Mouse (Mus musculus): Measurements from ENCODE around the gene Rps18. TPM values are rescaled to one million over a fixed set of nuclear protein-coding genes. Genes with fewer than 3 reads are reported as not detected.
"Not testable (repeated sequence)": the region's sequence is repeated elsewhere in the genome, so short reads cannot be mapped to it uniquely, and the experiment has no call there.

Gene Rps18
- total RNA-seq, 2 experiments from 2014 or later, result 330 to 347 TPM

GRCm38 (mm10) chr17:33968927-33969326 is 13.1 kb upstream of the Rps18 start:
- no peak for DNase-seq

DNA sequence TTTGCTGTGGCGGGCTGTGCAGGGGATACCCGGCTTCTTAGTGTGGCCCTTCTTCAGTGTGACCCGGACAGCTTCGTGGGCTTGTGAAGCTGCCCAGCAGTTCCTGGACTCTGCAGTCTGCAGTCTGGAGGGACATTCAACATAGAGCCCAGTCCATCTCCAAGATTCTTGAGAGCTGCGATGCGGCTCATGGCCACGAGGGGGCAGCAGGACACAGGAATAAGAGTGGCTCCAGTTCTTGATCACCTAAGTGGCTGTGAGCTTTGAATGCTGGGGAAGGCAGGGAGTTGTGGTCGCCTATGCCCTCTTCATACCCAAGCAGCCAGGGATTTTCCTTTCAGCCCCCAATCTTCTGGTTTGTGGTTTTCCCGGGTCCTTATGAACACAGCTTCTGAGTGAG is 12.7 kb upstream of the Rps18 start:
- DNase-seq, result no peak

DNA sequence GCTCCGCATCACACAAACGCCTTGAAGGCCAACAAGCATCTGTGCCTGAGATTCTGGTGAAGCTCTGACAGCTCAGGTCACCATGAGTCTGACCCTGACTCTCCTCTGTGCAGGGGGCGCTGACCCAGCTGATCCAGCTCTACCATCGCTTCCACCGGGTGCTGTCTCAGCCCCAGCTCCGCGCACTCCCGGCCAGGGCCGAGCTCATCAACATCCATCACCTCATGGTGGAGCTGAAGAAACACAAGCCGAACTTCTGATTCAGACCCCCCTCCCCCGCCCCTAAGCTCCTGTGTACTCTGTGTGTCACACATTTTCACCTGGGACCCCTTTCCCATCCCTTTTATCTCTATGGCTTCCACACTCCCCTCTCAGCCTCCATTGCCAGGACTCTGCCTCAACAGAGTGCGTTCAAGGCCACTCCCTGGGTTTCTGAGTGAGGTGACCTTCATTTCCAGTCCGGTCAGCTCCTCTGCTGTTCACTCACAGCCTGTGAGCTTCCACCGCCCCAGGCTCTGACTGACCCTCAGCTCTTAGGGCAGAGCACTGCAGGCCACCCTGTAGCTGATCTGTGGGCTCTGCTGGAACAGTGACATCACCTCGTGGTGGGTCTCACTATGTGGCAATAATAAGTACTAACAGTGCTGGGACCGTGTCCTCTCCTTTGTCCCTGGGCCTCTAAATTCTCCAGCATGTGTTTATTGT is 10.2 kb upstream of the Rps18 start:
- no peak for DNase-seq

- no peak for DNase-seq
These were observed 9.5 kb upstream of the Rps18 start for GRCm38 (mm10) chr17:33965082-33965845.

DNA sequence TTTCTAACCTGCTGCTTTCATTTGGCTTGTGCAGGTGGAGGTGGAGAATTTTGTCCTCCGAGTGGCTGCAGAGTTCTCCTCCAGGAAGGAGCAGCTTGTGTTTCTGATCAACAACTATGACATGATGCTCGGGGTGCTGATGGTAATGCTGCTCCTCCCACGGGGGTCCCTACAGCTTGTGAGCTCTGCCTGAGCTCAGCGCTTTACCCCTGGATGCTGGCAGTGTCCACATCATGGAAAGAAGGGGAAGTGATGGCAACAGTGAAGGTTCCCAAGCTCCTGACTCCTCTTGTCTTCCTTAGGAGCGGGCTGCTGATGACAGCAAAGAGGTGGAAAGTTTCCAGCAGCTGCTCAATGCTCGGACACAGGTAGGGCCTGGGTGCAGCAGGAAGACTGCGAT is 7.1 kb upstream of the Rps18 start:
- DNase-seq, result no peak

- no peak for DNase-seq
These were observed 4.1 kb upstream of the Rps18 start for GRCm38 (mm10) chr17:33959948-33960347.

- no peak for DNase-seq
These were observed 3.3 kb upstream of the Rps18 start for GRCm38 (mm10) chr17:33959135-33959534.

GRCm38 (mm10) chr17:33958451-33958850 is 2.6 kb upstream of the Rps18 start:
- no peak for DNase-seq

GRCm38 (mm10) chr17:33957493-33957892 is 1.7 kb upstream of the Rps18 start:
- DNase-seq, result no peak

DNA sequence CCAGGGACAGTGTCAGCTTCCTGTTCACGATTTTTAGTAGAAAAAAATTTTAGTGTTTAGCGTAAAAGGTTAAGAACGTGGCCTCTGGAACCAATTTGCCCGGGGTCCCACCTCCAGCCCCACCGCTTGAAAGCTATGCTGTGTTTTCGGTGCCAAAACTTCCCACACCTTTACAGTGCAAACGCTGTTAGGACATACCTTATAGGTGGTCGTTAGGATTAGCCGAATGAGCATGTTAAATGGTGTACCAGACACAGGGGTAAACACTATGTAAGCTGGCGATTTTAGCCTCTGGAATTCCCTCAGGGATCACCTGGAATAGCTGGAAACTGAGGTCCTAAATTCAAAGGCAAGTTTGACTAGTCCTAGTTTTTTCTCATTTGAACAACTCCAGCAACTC is 535 bp upstream of the Rps18 start:
- no peak for DNase-seq

DNA sequence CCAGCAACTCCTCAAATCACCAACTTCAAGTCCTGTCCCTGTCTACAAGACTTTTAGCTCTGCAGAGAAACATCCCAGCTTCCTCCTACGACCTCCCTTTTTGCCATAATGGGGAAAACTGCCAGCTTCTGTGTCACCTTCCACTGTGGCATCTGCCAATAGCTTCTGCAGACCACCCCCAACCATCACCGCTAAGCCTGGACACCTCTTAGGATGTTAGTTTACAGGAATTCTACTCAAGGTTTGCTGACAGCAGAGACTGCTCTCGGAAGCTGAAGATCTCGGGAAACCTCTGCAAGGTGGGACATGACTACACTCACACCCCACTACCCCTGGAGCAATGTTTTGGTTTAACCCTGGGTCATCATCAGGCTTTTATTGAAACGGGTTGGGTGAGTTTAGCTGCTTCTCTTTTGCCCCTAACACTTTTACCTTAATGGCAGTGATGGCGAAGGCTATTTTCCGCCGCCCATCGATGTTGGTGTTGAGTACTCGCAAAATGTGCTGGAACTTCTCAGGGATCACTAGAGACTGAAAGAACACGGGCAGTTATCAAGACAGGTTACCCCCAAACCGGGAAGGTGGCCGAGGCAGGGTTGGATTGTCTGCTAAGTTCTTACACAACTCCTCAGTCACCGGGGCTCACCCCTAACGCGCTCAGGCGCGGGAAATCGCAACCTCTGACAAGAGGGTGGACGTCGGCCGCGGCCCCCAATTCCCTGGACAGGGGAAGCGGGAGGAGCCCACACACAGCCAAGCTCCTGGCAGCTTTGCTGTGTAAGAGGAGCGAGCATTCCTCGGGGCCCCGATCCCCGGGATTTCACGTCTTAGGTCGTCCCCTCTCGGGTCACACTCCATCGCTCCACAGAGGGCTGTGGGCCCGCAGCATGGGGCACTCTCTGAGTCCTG is 901 bp downstream of the Rps18 start:
- no peak for DNase-seq

DNA sequence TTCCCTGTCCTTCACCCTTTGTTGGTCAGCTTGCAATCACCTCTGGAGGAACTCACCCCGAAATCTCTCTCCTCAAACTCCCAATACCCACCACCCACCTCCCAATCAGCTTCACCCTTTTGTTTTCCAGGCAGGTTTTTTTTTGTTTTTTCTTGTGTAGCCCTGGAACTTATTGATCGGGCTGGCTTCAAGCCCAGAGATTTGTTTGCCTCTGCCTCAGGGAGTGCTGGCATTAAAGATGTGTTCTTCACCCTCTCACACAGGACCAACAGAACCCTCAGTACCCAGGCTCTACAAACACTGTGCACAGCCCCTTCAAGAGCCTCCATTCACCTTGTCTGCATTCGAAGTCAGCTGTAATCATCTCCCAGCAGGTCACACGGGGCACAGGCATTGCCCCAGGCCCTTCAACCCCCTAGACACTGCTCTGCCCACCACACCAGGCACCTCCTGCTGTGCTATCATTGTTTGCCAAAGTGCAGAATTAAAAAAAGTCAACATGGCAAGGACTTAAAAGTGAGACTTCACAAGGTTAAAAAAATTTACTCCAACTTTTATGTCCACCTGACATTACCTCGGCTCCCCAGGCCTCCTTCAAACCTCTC is 1.7 kb downstream of the Rps18 start:
- no peak for DNase-seq

- no peak for DNase-seq
These were observed 2.5 kb downstream of the Rps18 start for GRCm38 (mm10) chr17:33953310-33953709.

GRCm38 (mm10) chr17:33952879-33953278 is 2.9 kb downstream of the Rps18 start:
- DNase-seq, result no peak

- DNase-seq, result not testable (repeated sequence)
These were observed 3.8 kb downstream of the Rps18 start for GRCm38 (mm10) chr17:33952015-33952414.

DNA sequence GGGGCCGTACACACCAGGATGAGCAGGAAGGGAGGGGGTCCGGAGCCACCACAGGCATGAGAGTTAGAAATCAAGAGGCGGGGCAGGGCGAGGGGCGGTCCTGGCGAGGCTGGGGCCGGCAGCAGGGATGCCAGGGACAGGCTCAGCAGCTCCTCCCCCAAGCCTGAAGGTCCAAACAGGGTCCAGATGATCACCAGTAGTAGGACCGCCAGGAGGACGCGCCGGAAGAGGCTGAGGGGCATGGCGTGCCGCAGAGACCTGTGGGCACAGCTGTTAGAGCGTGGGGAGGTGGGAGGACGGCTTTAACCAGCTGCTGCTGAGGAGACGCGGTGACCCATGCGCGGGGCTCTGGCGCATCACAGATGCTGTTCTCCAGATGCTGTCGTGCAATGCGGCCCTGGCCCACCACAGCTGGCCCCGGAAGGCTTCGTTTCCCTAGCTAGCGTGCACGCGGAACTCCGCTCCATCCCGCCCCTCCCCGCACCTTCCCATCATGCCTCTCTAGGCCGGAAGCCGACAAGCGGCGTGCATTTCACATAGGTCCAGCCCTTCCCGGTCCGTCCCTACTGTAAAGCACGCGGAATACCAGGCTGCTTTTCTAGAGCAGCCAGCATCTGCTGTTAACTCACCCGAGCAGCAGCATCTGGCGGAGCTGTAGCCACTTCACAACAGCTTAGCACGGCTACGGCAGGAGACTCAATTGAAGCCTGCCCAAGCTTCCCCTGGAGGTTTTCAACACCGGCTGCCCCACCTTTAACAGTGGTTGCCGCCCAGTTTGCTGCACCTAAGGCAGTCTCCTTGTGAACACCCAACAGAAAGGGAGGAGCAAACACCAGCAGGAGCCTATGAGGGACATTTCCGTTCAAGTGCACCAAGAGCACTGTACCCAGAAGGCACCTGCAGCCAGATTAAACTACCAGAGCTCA is 4.5 kb downstream of the Rps18 start, which contains the start of gene B3galt4:
Gene B3galt4 (minus strand): TSS at position 468 of the 926 bp plus-strand sequence.
- DNase-seq, result peak; percentile 66

DNA sequence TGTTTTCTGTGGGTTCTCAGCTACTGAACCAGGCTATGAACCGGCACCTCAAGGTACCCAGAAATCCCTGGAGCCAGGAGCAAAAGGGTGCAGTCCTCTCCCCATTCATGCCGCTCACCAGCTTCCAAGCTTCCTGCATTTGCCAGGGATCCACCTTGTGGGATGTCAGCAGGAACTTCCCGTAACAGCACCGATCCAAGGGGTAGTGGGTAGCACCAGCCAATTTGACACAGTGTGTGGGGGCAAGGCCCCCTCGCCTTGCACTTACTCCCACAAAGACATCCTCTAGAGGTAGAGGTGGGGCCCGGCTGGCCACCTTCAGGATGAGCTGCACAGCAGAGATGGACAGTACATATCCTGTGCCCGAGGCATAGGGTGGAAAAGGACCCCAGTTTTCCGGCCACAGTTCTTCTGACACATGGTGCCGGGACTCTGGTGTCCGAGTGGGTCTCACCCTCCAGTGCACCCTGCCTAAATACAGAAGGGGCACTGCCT is 5.6 kb downstream of the Rps18 start:
- DNase-seq, result no peak

GRCm38 (mm10) chr17:33948905-33949537 is 6.8 kb downstream of the Rps18 start:
- no peak for DNase-seq

DNA sequence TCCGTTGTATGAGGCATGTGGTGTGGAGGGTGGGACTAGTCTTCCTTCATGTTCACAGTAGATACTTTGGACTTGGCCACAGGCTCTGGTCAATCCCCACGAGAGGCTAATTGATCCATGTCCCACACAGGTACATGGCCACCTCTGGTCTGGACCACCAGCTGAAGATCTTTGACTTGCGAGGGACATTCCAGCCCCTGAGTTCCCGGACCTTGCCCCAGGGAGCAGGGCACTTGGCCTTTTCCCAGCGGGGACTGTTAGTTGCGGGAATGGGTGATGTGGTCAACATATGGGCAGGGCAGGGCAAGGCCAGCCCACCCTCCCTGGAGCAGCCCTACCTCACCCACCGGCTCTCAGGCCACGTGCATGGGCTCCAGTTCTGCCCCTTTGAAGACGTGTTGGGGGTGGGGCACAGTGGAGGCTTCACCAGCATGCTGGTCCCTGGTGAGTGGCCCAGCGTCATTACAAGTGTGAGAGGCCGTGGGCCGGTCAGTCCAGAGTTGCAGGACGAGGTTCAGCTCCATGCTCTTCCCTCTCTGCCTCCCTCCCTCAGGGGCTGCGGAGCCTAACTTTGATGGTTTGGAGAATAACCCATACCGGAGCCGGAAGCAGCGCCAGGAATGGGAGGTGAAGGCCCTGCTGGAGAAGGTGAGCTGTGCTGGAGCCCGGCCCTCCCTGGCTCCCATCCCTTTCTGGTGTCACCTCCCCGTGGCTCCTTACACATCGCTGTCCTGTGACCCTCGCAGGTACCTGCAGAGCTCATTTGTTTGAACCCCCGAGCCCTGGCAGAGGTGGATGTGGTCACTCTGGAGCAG is 7.5 kb downstream of the Rps18 start:
- DNase-seq, result no peak
